Mouse (Mus musculus) bone marrow, adult 2 months (tissue): ENCODE measurements at regions not wholly inside any gene's neighbourhood (a gene's known extent, or its start where the extent isn't known, plus 50 kb on each side); places are given as distances from the start of the nearest gene placed in this dataset.

Experiments used
- CTCF ChIP-seq: fragments of 200-500 bp; IDR thresholded peaks from 2 replicates; pipeline ENCODE4 v1.5.1; 2011; ENCODE audit warnings: low read length, control low read depth; ENCODE audit not compliant: control insufficient read depth, insufficient read depth
- POLR2A ChIP-seq: fragments of 200-500 bp; IDR thresholded peaks from 2 replicates; pipeline ENCODE4 v1.6.1; 2011; ENCODE audit warnings: low read depth, mild to moderate bottlenecking, control low read depth, low read length, borderline replicate concordance; ENCODE audit not compliant: control insufficient read depth

- no peak for TF ChIP-seq CTCF
- TF ChIP-seq POLR2A, result no peak
These were observed 70.4 kb downstream of the Fam43a start for GRCm38 (mm10) chr16:30669883-30670282.
